Mouse (Mus musculus) Patski (cell line): ENCODE results near the gene Hist1h2bc. TPM values are rescaled to one million over a fixed set of nuclear protein-coding genes. Genes with fewer than 3 reads are reported as not detected.

Source experiments
- ATAC-seq: fragments of 100-300 bp; one replicate; pipeline ENCODE4 v1.8.0; 2021
- CTCF ChIA-PET: fragments of 350-600 bp; sonication (Branson Sonifier 250); formaldehyde crosslinking; loops from one replicate; lab custom pipeline; 2022; ENCODE audit warnings: inconsistent platforms; lab: Charles Lee
- POLR2A ChIA-PET: fragments of 350-600 bp; sonication (Branson Sonifier 250); formaldehyde crosslinking; loops from one replicate; lab custom pipeline; 2022; ENCODE audit warnings: antibody characterized with exemption, inconsistent platforms; lab: Charles Lee
- DNase-seq: peaks from one replicate; pipeline ENCODE4 v3.0.0-alpha.2; 2011; ENCODE audit warnings: low read depth, low spot score
- H3K27me3 ChIP-seq: fragments of 371-371 bp; one replicate; pipeline ENCODE4 v1.5.1; 2021
- CTCF ChIP-seq: fragments of 100-300 bp; IDR thresholded peaks from one replicate; pipeline ENCODE4 v1.5.1; 2021
- in situ Hi-C: fragments of 300-500 bp; cut with MboI; formaldehyde crosslinking; loops from 3 replicates; pipeline ENCODE4 v1.11.1; 2018; ENCODE audit warnings: low pct_unique_long_range_greater_than_20kb, mixed read lengths
- polyA plus RNA-seq: library from polyadenylated mRNA; unstranded; gene quantifications from one replicate; pipeline ENCODE4 v1.2.3, GENCODE M21; 2021

The Hist1h2bc gene
- polyA plus RNA-seq, 1 experiment from 2014 or later = 60.2 TPM

GRCm38 (mm10) chr13:23728472-23729191 is 44.6 kb downstream of the Hist1h2bc start:
- TF ChIP-seq CTCF = no peak
- in situ Hi-C loops = loop anchor here (25.0 kb wide), 1 partner anchor 291 kb away; no protein-coding TSS in a partner anchor
- no peak for DNase-seq
- H3K27me3 ChIP-seq = no peaks in the 10 kb centered on the region
- POLR2A ChIA-PET = no interaction called here
- no peak for ATAC-seq
- CTCF ChIA-PET = interaction anchor here (3.3 kb wide), 1 partner anchor 27 kb away, joined by 23 read pairs; no protein-coding TSS in a partner anchor

- no peaks in the 10 kb centered on the region for H3K27me3 ChIP-seq
- DNase-seq (no peak), ATAC-seq (no peak)
- POLR2A ChIA-PET = no interaction called here
- CTCF ChIA-PET = interaction anchor here (3.3 to 4.6 kb wide), 2 partner anchors 21 to 28 kb away, joined by 21 to 23 read pairs; no protein-coding TSS in a partner anchor
- no peak for TF ChIP-seq CTCF
- in situ Hi-C loops = loop anchor here (25.0 kb wide), 1 partner anchor 292 kb away; no protein-coding TSS in a partner anchor
Observed at GRCm38 (mm10) chr13:23729192-23729525, 45.2 kb downstream of the Hist1h2bc start.

GRCm38 (mm10) chr13:23729706-23730105 is 45.7 kb downstream of the Hist1h2bc start:
- ChIA-PET POLR2A (interaction anchor here (0.7 to 0.8 kb wide), 2 partner anchors 17 to 40 kb away, joined by 3 read pairs; no protein-coding TSS in a partner anchor), CTCF (interaction anchor here (3.3 to 4.6 kb wide), 2 partner anchors 21 to 28 kb away, joined by 21 to 23 read pairs; no protein-coding TSS in a partner anchor)
- DNase-seq (no peak), ATAC-seq (no peak)
- no peaks in the 10 kb centered on the region for H3K27me3 ChIP-seq
- no peak for TF ChIP-seq CTCF
- in situ Hi-C loops = loop anchor here (10.0 to 25.0 kb wide), 2 partner anchors 105 to 292 kb away; partner anchors contain the start of genes Hist1h1e and Hist1h2be

GRCm38 (mm10) chr13:23730479-23730878 is 46.5 kb downstream of the Hist1h2bc start:
- in situ Hi-C loops = loop anchor here (10.0 to 25.0 kb wide), 2 partner anchors 106 to 293 kb away; partner anchors contain the start of genes Hist1h1e and Hist1h2be
- H3K27me3 ChIP-seq = no peaks in the 10 kb centered on the region
- ATAC-seq (peak; percentile 82), DNase-seq (peak; percentile 91)
- TF ChIP-seq CTCF = no peak
- CTCF ChIA-PET = interaction anchor here (3.3 to 4.6 kb wide), 2 partner anchors 22 to 29 kb away, joined by 21 to 23 read pairs; no protein-coding TSS in a partner anchor
- POLR2A ChIA-PET = interaction anchor here (0.6 to 1.2 kb wide), 3 partner anchors 30 to 41 kb away, joined by 3 to 4 read pairs (median 3); no protein-coding TSS in a partner anchor

GRCm38 (mm10) chr13:23732156-23732804 is 48.3 kb downstream of the Hist1h2bc start:
- TF ChIP-seq CTCF = peak; percentile 81
- DNase-seq (no peak), ATAC-seq (no peak)
- in situ Hi-C loops = loop anchor here (10.0 to 25.0 kb wide), 2 partner anchors 107 to 295 kb away; partner anchors contain the start of genes Hist1h1e and Hist1h2be
- ChIA-PET POLR2A (interaction anchor here (3.5 kb wide), 1 partner anchor 31 kb away, joined by 12 read pairs; no protein-coding TSS in a partner anchor), CTCF (interaction anchor here (0.9 to 15.1 kb wide), 4 partner anchors 21 to 49 kb away, joined by 3 to 137 read pairs (median 12); partner anchors contain the start of genes Hist1h2ac, Hist1h2bc and Hist1h4c)
- no peaks in the 10 kb centered on the region for H3K27me3 ChIP-seq

GRCm38 (mm10) chr13:23737091-23737490 is 53.1 kb downstream of the Hist1h2bc start:
- ATAC-seq (no peak), DNase-seq (no peak)
- H3K27me3 ChIP-seq = no peaks in the 10 kb centered on the region
- ChIA-PET CTCF (interaction anchor here (1.0 to 15.1 kb wide), 5 partner anchors 10 to 37 kb away, joined by 3 to 137 read pairs (median 4); partner anchors contain the start of gene Hist1h4c), POLR2A (interaction anchor here (0.7 kb wide), 1 partner anchor 53 kb away, joined by 3 read pairs; the partner anchor contains the start of gene Hist1h2bc)
- in situ Hi-C loops = loop anchor here (10.0 to 25.0 kb wide), 2 partner anchors 112 to 300 kb away; partner anchors contain the start of genes Hist1h1e and Hist1h2be
- no peak for TF ChIP-seq CTCF

GRCm38 (mm10) chr13:23738041-23738440 is 54.0 kb downstream of the Hist1h2bc start:
- no peak for TF ChIP-seq CTCF
- CTCF ChIA-PET = interaction anchor here (1.3 to 15.1 kb wide), 2 partner anchors 11 to 38 kb away, joined by 5 to 137 read pairs; partner anchors contain the start of gene Hist1h4c
- DNase-seq (no peak), ATAC-seq (no peak)
- no peaks in the 10 kb centered on the region for H3K27me3 ChIP-seq
- in situ Hi-C loops = loop anchor here (10.0 to 25.0 kb wide), 2 partner anchors 113 to 301 kb away; partner anchors contain the start of genes Hist1h1e and Hist1h2be
- POLR2A ChIA-PET = no interaction called here

GRCm38 (mm10) chr13:23738677-23739068 is 54.7 kb downstream of the Hist1h2bc start, which contains the start of gene Hist1h1c:
Gene Hist1h1c, plus strand, starts transcription at chr13:23738808.
- in situ Hi-C loops = loop anchor here (10.0 to 25.0 kb wide), 2 partner anchors 114 to 301 kb away; partner anchors contain the start of genes Hist1h1e and Hist1h2be
- no peak for DNase-seq
- no peaks in the 10 kb centered on the region for H3K27me3 ChIP-seq
- ATAC-seq = peak; percentile 68
- ChIA-PET CTCF (interaction anchor here (1.4 to 15.1 kb wide), 2 partner anchors 13 to 39 kb away, joined by 3 to 137 read pairs; partner anchors contain the start of genes Hist1h3b and Hist1h4c), POLR2A (no interaction called here)
- TF ChIP-seq CTCF = no peak

GRCm38 (mm10) chr13:23739069-23739921 is 55.3 kb downstream of the Hist1h2bc start:
- in situ Hi-C loops = loop anchor here (10.0 to 25.0 kb wide), 2 partner anchors 114 to 302 kb away; partner anchors contain the start of genes Hist1h1e and Hist1h2be
- no peaks in the 10 kb centered on the region for H3K27me3 ChIP-seq
- DNase-seq = no peak
- ChIA-PET POLR2A (interaction anchor here (0.6 to 1.0 kb wide), 5 partner anchors 18 to 176 kb away, joined by 3 to 4 read pairs (median 3); partner anchors contain the start of gene Hist1h4b), CTCF (interaction anchor here (1.4 to 15.1 kb wide), 2 partner anchors 13 to 39 kb away, joined by 3 to 137 read pairs; partner anchors contain the start of genes Hist1h3b and Hist1h4c)
- no peak for TF ChIP-seq CTCF
- ATAC-seq = peak; percentile 68
